Mouse (Mus musculus): Measurements from ENCODE around the gene Asmt. TPM values are rescaled to one million over a fixed set of nuclear protein-coding genes. Genes with fewer than 3 reads are reported as not detected.

Asmt gene
- total RNA-seq (2021) = not detected

DNA sequence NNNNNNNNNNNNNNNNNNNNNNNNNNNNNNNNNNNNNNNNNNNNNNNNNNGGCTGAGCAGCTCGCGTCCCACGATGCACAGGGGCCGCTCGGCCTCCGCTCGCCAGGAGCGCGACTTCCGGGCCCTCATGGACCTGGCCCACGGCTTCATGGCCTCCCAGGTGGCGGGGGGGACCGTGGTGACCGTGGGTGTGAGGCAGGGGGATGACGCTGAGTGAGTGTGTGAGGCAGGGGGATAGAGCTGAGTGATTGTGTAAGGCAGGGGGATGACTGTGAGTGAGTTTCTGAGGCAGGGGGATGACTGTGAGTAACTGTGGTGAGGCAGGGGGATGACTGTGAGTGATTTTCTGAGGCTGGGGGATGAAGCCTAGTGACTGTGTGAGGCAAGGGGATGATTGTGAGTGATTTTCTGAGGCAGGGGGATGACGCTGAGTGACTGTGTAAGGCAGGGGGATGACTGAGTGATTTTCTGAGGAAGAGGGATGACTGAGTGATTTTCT, at the start of gene Asmt:
Gene Asmt, plus strand, starts transcription at position 51 of the 499 bp plus-strand sequence.
- DNase-seq = no peak

DNA sequence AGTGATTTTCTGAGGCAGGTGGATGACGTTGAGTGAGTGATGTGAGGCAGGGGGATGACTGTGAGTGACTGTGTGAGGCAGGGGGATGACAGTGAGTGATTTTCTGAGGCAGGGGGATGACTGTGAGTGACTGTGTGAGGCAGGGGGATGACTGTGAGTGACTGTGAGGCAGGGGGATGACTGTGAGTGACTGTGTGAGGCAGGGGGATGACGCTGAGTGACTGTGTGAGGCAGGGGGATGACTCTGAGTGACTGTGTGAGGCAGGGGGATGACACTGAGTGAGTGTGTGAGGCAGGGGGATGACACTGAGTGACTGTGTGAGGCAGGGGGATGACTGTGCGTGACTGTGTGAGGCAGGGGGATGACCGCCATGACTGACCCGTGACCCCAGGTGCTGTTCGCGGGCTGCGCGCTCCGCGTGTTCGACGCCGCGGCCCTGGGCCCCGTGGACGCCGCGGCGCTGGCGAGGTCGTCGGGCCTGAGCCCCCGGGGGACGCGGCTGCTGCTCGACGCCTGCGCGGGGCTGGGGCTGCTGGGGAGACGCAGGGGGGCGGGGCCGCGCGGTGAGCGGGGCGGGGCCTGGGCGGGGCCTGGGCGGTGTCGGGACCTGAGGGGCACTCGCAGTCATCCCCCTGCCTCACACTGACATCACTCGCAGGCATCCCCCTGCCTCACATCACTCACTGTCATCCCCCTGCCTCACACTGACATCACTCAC, 948 bp downstream of the Asmt start:
- DNase-seq = no peak

- DNase-seq = peak in 1 of 2 experiments; percentile 6
These were observed 1.9 kb downstream of the Asmt start for GRCm38 (mm10) chrX:170674229-170674771.

DNA sequence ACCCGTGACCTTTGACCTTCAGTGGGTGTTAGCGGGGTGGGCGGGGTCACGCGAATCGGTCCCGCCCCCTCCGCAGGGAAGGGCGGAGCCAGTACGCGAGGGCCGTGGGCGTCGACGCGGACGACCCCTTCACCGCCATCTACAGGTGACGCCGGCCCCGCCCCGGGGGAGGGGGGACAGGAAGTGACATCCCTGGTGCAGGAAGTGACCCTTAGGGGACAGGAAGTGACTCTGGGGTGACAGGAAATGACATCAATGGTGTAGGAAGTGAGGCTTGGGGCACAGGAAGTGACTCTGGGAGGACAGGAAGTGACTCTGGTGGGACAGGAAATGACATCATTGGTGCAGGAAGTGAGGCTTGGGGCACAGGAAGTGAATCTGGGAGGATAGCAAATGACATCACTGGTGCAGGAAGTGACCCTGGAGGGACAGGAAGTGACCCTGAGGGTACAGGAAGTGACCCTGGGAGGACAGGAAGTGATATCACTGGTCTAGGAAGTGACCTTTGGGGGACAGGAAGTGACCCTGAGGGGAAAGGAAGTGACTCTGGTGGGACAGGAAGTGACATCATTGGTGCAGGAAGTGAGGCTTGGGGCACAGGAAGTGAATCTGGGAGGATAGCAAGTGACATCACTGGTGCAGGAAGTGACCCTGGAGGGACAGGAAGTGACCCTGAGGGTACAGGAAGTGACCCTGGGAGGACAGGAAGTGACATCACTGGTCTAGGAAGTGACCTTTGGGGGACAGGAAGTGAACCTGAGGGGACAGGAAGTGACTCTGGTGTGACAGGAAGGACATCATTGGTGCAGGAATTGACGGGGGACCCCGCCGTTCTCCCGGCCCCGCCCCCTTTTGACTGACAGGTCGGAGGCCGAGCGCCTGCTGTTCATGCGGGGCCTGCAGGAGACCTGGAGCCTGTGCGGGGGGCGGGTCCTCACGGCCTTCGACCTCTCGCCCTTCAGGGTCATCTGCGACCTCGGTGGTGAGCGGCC, 2.7 kb downstream of the Asmt start:
- DNase-seq = no peak

- no peak for DNase-seq
These were observed 3.6 kb downstream of the Asmt start for GRCm38 (mm10) chrX:170675923-170676605.

GRCm38 (mm10) chrX:170676606-170677239, 4.3 kb downstream of the Asmt start:
- DNase-seq = no peak

- no peak for DNase-seq
These were observed 4.8 kb downstream of the Asmt start for GRCm38 (mm10) chrX:170677266-170677665.

DNA sequence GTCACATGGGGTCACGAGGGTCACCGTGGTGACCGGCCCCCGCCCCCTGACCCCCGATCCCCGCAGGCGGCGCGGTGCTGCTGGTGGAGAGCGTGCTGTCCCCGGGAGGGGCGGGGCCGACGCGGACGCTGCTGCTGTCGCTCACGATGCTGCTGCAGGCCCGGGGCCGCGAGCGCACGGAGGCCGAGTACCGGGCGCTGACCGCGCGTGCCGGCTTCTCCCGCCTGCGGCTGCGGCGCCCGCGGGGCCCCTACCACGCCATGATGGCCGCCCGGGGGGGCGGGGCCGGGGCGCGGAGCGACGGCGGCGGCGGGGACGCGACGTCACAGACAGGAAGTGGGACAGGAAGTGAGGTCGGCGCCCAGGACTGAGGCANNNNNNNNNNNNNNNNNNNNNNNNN, 5.2 kb downstream of the Asmt start:
- DNase-seq = no peak
